Mouse (Mus musculus) heart, postnatal 4 days (tissue): ENCODE measurements at regions not wholly inside any gene's neighbourhood (a gene's known extent, or its start where the extent isn't known, plus 50 kb on each side); places are given as distances from the start of the nearest gene placed in this dataset.
A peak's percentile ranks its signal among the peaks of the same experiment; 100 is the strongest.

Experiments
- DNase-seq: peaks from one replicate; pipeline ENCODE4 v3.0.0; 2021

DNA sequence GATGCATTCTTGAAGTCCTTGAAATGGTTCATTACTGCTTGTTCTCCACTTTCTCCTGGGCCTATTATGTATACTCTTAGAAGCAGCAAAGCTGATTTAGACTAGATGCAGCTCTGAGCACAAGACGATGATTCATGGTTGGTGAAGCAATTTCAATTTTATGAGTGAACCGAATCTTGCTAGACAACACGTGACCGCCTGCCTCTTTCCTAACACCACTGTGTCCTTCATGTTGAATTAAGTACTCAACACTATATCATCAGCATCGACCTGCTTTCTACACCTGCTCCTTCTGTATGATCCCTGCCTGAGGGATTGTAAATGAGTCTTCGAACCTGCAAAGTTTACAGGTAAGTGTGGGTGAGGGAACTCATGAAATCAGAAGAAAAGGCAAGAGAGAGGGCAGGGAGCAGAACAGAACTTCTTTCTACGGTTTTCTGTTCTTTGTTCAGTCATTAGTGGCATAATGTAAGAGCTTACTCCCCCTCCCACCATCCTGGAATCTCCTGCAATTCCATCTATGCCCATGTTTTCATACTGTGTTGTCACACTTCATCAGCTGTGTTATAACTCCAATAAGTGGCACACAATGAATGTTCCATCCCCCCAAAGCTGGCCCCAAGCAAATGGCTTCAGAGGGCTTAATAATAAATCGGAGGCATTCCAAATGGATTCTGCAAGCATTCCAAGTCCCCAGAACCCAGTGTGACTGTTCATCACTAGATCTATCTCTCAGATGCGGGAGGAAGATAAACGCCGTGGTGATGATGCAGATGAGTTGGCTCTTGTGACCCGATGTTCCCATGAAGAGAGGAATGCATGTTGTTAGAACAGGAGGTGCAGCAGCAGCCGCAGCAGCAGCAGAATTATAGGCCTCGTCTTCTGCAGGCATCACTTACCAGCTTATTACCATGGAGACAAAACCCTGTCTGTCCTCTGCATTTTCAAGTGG is 224.2 kb upstream of the Serp2 start:
- DNase-seq = no peak

- no peak for DNase-seq
Observed at GRCm38 (mm10) chr14:76778541-76779399, 222.1 kb upstream of the Serp2 start.

GRCm38 (mm10) chr14:76775387-76775924 is 218.8 kb upstream of the Serp2 start:
- no peak for DNase-seq

DNA sequence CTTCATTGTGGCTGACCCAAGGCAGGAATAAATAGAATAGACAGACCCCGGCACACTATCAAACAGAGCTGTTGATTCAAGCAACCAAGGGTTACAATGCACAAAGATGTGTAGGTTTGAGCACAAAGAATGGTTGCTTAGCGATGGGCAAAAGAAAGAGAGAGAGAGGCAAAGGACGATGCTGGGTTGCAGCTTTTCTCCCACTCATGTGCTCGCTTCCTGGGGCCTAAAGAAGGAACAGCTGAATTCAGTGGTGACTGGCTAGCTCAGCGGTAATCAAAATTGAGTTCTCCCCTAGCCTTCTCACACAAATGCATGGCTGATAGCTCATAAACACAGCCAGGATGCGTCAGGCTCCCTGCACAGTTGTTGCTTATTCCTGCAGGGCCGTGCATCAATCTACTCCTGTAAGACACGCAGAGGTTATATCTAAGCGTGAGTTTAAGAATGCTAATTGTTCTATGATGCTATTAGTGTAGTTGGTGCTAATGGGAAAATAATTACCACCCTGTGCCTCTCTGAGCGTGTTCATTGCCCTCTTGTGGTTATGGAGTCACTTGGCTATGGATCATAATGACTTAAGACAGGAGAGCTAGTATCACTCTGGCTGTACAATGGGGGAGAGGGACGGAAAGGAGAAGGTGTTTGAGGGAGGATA is 216.2 kb upstream of the Serp2 start:
- DNase-seq = no peak

GRCm38 (mm10) chr14:76770106-76770505 is 213.4 kb upstream of the Serp2 start:
- no peak for DNase-seq

- DNase-seq = no peak
Observed at GRCm38 (mm10) chr14:76767301-76767700, 210.6 kb upstream of the Serp2 start.

DNA sequence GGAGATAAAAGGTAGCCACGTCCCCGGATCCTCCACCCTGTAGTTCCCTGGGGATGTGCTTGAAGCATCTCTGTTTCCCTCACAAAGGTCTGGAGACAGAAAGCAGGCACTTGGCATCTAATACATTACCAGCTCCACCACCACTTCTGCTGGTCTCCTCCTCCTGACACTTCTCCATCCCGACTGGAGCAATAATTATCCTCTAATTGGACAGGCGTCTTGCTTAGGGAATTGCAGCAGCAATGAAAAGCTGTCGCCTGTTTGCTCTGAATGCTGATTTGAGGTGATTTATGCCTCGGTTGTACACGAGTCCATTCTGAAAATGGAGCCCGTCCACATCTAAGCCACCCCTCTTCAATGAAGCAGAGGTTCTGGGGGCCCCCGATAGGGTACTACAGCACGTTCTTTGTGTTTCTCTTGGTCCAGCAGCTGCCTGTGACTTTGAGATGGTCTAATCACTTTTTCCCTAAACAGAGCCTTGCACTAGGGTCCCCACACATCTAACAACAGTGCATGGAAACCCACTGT is 209.6 kb upstream of the Serp2 start:
- DNase-seq = no peak

DNA sequence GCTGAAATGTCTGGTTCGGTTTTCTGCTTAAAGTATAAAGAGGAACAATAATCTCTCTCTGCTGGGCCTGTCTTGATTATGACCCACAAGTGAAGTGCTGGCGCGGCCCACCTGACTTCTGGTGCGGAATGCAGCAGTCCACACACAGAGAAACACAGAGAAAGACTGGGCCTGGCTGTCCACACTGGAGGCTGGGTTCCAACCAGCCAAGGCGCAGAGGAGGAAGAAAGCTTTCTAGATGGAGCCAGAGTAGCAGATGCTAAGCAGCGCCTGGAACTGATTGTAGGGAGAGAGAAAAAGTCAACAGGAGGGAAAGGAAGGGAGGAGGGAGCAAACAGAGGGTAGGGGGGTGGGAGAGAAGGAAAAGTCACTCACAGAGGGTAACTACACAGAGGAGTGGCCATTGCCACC is 208.4 kb upstream of the Serp2 start:
- DNase-seq = peak; percentile 27

GRCm38 (mm10) chr14:76764390-76764796 is 207.7 kb upstream of the Serp2 start:
- peak; percentile 52 for DNase-seq

DNA sequence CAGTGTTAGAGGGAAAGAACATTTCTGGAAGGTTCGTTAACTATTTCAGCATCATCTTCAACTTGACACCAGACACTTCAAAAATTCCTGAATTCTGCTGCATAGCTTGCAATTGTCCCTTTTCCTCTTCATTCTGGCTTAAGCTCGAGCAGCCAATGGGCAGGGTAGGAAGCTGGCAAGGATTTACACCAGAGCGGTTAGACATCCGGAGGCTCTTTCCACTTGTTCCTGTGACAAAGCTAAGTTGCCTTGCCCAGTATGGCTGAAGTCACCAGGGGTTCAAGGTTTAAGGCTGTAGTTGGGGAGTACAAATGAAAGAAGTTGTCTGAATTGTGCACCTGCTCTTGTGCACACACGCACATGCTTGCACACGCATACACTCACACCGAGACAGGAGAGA is 206.8 kb upstream of the Serp2 start:
- DNase-seq = no peak

DNA sequence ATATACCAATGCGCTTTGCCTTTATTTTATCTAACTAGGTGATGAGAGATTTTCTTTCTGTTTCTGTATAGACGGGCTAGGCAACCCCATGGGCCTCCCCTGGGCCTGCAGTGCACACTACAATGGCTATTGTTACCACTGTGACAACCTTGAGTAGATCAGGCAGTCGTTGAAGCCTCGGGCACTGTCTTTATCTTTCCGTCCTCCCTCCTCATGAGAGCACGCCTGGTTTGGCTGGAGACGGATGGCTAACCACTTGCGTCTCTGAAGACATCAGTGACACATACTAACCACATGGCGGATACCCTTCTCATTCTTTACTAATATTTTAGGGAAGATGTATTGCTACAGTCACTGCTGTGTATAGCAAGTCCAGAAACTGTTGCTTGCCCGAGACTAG is 206.1 kb upstream of the Serp2 start:
- no peak for DNase-seq

GRCm38 (mm10) chr14:76761691-76762090 is 205.0 kb upstream of the Serp2 start:
- no peak for DNase-seq

DNA sequence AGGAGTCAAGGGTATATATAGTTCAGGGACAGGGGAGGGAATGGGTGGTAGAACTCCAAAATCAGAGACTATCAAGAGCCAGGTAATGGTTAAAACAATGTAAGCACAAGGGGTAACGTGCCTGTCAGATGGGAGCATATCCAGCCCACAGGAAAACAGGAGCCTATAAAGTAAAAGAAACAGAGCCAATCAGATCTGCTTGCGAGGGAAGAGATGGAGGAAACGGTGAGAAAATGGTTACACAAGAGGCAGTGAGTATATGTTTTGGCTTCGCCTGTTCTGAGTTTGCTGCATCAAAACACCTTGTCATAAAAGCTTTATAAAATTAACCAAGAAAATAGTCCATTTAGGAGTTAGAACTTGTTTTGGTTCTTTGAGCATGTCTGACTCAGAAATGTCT is 204.6 kb upstream of the Serp2 start:
- no peak for DNase-seq

GRCm38 (mm10) chr14:76760509-76761023 is 203.9 kb upstream of the Serp2 start:
- DNase-seq = peak; percentile 64

GRCm38 (mm10) chr14:76759377-76759776 is 202.7 kb upstream of the Serp2 start:
- DNase-seq = no peak

- DNase-seq = no peak
Observed at GRCm38 (mm10) chr14:76758589-76758988, 201.9 kb upstream of the Serp2 start.

GRCm38 (mm10) chr14:76755591-76756376 is 199.1 kb upstream of the Serp2 start:
- DNase-seq = no peak

DNA sequence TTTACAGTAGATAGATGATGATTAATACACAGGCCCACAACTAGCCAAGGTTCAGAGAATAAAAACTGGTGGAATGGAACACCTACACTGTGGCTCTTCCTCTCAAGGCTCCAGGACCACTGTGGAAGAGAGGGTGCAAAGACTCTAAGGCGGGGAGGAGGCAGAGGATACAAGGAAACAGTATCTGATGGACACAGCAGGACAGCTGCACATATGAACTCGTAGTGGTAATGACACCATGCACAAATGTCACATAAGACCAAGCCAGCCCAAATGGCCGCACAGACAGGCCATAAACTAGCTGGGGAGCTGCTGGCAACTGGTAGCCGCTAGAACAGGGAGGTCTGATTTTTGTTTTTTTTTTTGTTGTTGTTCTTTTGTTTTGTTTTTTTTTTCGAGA is 197.0 kb upstream of the Serp2 start:
- DNase-seq = no peak

GRCm38 (mm10) chr14:76749178-76749577 is 192.5 kb upstream of the Serp2 start:
- no peak for DNase-seq

DNA sequence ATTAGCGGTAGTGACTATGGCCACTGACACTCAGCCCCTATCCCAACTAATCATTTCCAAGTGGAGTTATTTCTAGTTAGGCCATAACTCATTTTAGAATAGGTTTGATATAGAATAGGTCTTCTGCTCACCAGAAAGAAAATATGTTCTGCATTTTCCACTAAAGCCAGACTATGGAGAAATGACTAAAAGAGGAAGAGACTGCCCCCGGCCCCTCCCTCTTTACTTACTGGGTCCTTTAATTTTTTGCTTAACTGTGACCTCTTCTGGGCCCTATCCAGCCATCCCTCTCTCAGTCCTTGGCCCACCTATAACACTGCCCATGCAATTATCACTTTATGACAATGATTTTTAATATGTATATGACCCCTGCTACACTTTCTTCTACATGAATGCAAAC is 192.0 kb upstream of the Serp2 start:
- no peak for DNase-seq

DNA sequence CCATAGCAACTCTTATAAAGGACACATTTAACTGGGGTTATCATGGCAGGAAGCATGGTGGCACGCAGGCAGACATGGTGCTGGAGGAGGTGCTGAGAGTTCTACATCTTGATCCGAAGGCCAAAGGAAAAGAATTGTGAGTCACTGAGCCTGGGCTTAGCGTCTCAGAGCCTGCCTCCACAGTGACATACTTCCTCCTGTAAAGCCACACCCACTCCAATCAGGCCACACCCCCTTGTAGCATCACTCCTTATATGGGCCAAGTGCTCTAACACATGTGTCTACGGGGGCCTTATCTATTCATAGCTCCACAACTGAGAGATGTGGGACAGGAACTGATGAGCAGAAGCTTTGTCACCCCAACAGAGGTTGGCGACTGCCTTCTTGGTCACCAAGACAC is 191.1 kb upstream of the Serp2 start:
- no peak for DNase-seq
